Mouse (Mus musculus): ENCODE data around the gene H2al1h. TPM values are rescaled to one million over a fixed set of nuclear protein-coding genes. Genes with fewer than 3 reads are reported as not detected.

The H2al1h gene
- polyA plus RNA-seq (2012; rRNA removed) = not detected in 2 replicates

DNA sequence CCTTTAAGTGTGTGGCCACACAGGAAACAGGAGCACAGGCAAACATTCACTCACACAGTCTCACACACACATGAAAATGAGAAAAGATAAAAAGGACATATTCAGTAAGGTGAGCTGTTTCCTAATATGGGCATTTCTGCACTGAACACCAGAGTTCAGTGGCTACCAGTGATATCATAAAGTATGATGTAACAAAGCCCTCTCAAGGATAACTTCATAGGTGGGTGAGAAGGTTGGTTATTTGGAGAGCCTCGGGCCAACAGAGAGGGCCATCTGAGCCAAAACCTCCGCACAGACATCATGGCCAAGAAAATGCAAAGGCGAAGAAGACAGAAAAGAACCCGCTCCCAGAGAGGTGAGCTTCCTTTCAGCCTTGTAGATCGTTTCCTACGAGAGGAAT is at the start of gene H2al1h:
H2al1h (plus strand) TSS at position 301 of the 400 bp plus-strand sequence.

GRCm38 (mm10) chrX:11298957-11299356 is 22.3 kb upstream of the H2al1h start, which contains the start of gene H2al1a:
Gene H2al1a, plus strand, starts transcription at chrX:11299257.

DNA sequence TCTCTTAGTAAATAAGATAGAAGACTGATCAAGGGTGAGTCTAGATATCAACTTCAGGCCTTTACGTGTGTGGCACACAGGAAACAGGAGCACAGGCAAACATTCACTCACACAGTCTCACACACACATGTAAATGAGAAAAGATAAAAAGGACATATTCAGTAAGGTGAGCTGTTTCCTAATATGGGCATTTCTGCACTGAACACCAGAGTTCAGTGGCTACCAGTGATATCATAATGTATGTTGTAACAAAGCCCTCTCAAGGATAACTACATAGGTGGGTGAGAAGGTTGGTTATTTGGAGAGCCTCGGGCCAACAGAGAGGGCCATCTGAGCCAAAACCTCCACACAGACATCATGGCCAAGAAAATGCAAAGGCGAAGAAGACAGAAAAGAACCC is 19.2 kb upstream of the H2al1h start, which contains the start of gene H2al1b:
H2al1b (plus strand) TSS at position 301 of the 400 bp plus-strand sequence.

GRCm38 (mm10) chrX:11305355-11305754 is 15.9 kb upstream of the H2al1h start, which contains the start of gene H2al1c:
Gene H2al1c, plus strand, starts transcription at chrX:11305655.

DNA sequence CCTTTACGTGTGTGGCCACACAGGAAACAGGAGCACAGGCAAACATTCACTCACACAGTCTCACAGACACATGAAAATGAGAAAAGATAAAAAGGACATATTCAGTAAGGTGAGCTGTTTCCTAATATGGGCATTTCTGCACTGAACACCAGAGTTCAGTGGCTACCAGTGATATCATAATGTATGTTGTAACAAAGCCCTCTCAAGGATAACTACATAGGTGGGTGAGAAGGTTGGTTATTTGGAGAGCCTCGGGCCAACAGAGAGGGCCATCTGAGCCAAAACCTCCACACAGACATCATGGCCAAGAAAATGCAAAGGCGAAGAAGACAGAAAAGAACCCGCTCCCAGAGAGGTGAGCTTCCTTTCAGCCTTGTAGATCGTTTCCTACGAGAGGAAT is 12.8 kb upstream of the H2al1h start, which contains the start of gene H2al1d:
H2al1d (plus strand) TSS at position 301 of the 400 bp plus-strand sequence.

GRCm38 (mm10) chrX:11311634-11312033 is 9.7 kb upstream of the H2al1h start, which contains the start of gene H2al1e:
Gene H2al1e, plus strand, starts transcription at chrX:11311934.

DNA sequence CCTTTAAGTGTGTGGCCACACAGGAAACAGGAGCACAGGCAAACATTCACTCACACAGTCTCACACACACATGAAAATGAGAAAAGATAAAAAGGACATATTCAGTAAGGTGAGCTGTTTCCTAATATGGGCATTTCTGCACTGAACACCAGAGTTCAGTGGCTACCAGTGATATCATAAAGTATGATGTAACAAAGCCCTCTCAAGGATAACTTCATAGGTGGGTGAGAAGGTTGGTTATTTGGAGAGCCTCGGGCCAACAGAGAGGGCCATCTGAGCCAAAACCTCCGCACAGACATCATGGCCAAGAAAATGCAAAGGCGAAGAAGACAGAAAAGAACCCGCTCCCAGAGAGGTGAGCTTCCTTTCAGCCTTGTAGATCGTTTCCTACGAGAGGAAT is 6.4 kb upstream of the H2al1h start, which contains the start of gene H2al1f:
H2al1f (plus strand) TSS at position 301 of the 400 bp plus-strand sequence.

GRCm38 (mm10) chrX:11317956-11318355 is 3.3 kb upstream of the H2al1h start, which contains the start of gene H2al1g:
Gene H2al1g, plus strand, starts transcription at chrX:11318256.

GRCm38 (mm10) chrX:11324359-11324758 is 3.1 kb downstream of the H2al1h start, which contains the start of gene H2al1i:
Gene H2al1i, plus strand, starts transcription at chrX:11324659.

DNA sequence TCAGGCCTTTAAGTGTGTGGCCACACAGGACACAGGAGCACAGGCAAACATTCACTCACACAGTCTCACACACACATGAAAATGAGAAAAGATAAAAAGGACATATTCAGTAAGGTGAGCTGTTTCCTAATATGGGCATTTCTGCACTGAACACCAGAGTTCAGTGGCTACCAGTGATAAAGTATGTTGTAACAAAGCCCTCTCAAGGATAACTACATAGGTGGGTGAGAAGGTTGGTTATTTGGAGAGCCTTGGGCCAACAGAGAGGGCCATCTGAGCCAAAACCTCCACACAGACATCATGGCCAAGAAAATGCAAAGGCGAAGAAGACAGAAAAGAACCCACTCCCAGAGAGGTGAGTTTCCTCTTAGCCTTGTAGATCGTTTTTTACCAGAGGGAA is 6.2 kb downstream of the H2al1h start, which contains the start of gene H2al1j:
H2al1j (plus strand) TSS at position 301 of the 400 bp plus-strand sequence.

Other genes starting within 250 kb of the H2al1h start
- gene H2al1a, start 22.2 kb upstream of the H2al1h start, polyA plus RNA-seq (2012; rRNA removed) = not detected in 2 replicates
- not detected in 2 replicates for gene H2al1b, start 19.1 kb upstream of the H2al1h start, polyA plus RNA-seq (2012; rRNA removed)
- not detected in 2 replicates for gene H2al1c, start 15.8 kb upstream of the H2al1h start, polyA plus RNA-seq (2012; rRNA removed)
- not detected in 2 replicates for gene H2al1d, start 12.7 kb upstream of the H2al1h start, polyA plus RNA-seq (2012; rRNA removed)
- gene H2al1e, start 9.6 kb upstream of the H2al1h start, polyA plus RNA-seq (2012; rRNA removed) = not detected in 2 replicates
- gene H2al1f, start 6.3 kb upstream of the H2al1h start, polyA plus RNA-seq (2012; rRNA removed) = not detected in 2 replicates
- not detected in 2 replicates for gene H2al1g, start 3.2 kb upstream of the H2al1h start, polyA plus RNA-seq (2012; rRNA removed)
- gene H2al1i, start 3.2 kb downstream of the H2al1h start, polyA plus RNA-seq (2012; rRNA removed) = not detected in 2 replicates
- not detected in 2 replicates for gene H2al1j, start 6.3 kb downstream of the H2al1h start, polyA plus RNA-seq (2012; rRNA removed)

All from liver, embryonic 14 days (tissue).